Mouse (Mus musculus) hindbrain, embryonic 13.5 days (tissue): Measurements from ENCODE around the gene Vmn2r92. TPM values are rescaled to one million over a fixed set of nuclear protein-coding genes. Genes with fewer than 3 reads are reported as not detected.
"Not testable (repeated sequence)": the region's sequence is repeated elsewhere in the genome, so short reads cannot be mapped to it uniquely, and the experiment has no call there.

ENCODE experiments used
- ATAC-seq: fragments of 200-750 bp; cut with Nextera tagmentation; 2 replicates; pipeline ENCODE4 v1.8.0; 2017; ENCODE audit warnings: moderate TSS enrichment; ENCODE audit not compliant: low FRiP score
- H3K27ac ChIP-seq: fragments of 300-500 bp; sonication (generic); 2 replicates; pipeline ENCODE4 v1.5.1; 2015; ENCODE audit warnings: inconsistent platforms, mild to moderate bottlenecking, moderate library complexity
- H3K27me3 ChIP-seq: fragments of 300-500 bp; sonication (generic); 2 replicates; pipeline ENCODE4 v1.6.1; 2015; ENCODE audit warnings: mild to moderate bottlenecking, inconsistent platforms
- H3K36me3 ChIP-seq: fragments of 300-500 bp; sonication (generic); 2 replicates; pipeline ENCODE4 v1.6.1; 2015; ENCODE audit warnings: mild to moderate bottlenecking, inconsistent platforms
- H3K4me1 ChIP-seq: fragments of 300-500 bp; sonication (generic); replicated peaks from 2 replicates; pipeline ENCODE4 v1.6.1; 2015; ENCODE audit warnings: inconsistent platforms
- H3K4me2 ChIP-seq: fragments of 300-500 bp; sonication (generic); 2 replicates; pipeline ENCODE4 v1.6.1; 2015; ENCODE audit warnings: inconsistent platforms, mild to moderate bottlenecking, moderate library complexity
- H3K4me3 ChIP-seq: fragments of 300-500 bp; sonication (generic); 2 replicates; pipeline ENCODE4 v1.5.1; 2015; ENCODE audit warnings: mild to moderate bottlenecking, inconsistent platforms
- H3K9ac ChIP-seq: fragments of 300-500 bp; sonication (generic); 2 replicates; pipeline ENCODE4 v1.6.1; 2015; ENCODE audit warnings: mild to moderate bottlenecking, inconsistent platforms
- H3K9me3 ChIP-seq: fragments of 300-500 bp; sonication (generic); 2 replicates; pipeline ENCODE4 v1.6.1; 2016; ENCODE audit warnings: inconsistent platforms
- WGBS: fragments of 180-500 bp; shearing (Covaris S2); methylation state at CpG from one replicate; pipeline ENCODE4 v1.1.7; 2015; 5-methylcytosine and 5-hydroxymethylcytosine counted together
- polyA plus RNA-seq: library from polyadenylated mRNA; unstranded; fragments of >200 nt; fragmentation: Nextera tagmentation; extraction: Ambion mirVana; gene quantifications from 2 replicates; pipeline ENCODE4 v1.2.1, GENCODE M21; 2015

Vmn2r92 gene
- polyA plus RNA-seq = not detected in 2 replicates

- not testable (repeated sequence) for H3K36me3 ChIP-seq, H3K27me3 ChIP-seq, H3K4me2 ChIP-seq, H3K4me1 ChIP-seq, H3K9me3 ChIP-seq, H3K27ac ChIP-seq, ATAC-seq, H3K9ac ChIP-seq, H3K4me3 ChIP-seq
- WGBS = 80% methylated on average over 1 of the region's 1 CpGs
Measured at GRCm38 (mm10) chr17:18151587-18151986, at the start of gene Vmn2r92. Gene Vmn2r92, plus strand, starts transcription at chr17:18151887.

GRCm38 (mm10) chr17:18102265-18102664 is 49.4 kb upstream of the Vmn2r92 start:
- H3K9ac ChIP-seq, H3K36me3 ChIP-seq, H3K4me2 ChIP-seq, H3K27ac ChIP-seq, H3K4me1 ChIP-seq, H3K4me3 ChIP-seq, ATAC-seq, H3K27me3 ChIP-seq, H3K9me3 ChIP-seq: not testable (repeated sequence)
- 85% methylated on average over 3 of the region's 3 CpGs for WGBS

GRCm38 (mm10) chr17:18161194-18161593 is 9.5 kb downstream of the Vmn2r92 start:
- H3K9me3 ChIP-seq, H3K9ac ChIP-seq, H3K27ac ChIP-seq, H3K4me2 ChIP-seq, H3K4me3 ChIP-seq, H3K4me1 ChIP-seq, H3K27me3 ChIP-seq, H3K36me3 ChIP-seq, ATAC-seq: not testable (repeated sequence)
- 73% methylated on average over 2 of the region's 2 CpGs for WGBS

- Histone ChIP-seq H3K9ac (no peak overlapping the region), H3K4me2 (no peak overlapping the region), H3K4me1 (no peaks in the 10 kb centered on the region), H3K36me3 (no peaks in the 10 kb centered on the region), H3K4me3 (no peak overlapping the region), H3K27ac (no peak overlapping the region), H3K27me3 (no peaks in the 10 kb centered on the region), H3K9me3 (0 out of 2 replicates have a peak, but pooled peaks cover 2% of the 10 kb centered on the region)
- no peak for ATAC-seq
- WGBS = 87% methylated on average over 1 of the region's 1 CpGs
Measured at GRCm38 (mm10) chr17:18189732-18190131, 38.0 kb downstream of the Vmn2r92 start.

GRCm38 (mm10) chr17:18221300-18221699 is 69.6 kb downstream of the Vmn2r92 start:
- H3K4me3 ChIP-seq = no peak overlapping the region

GRCm38 (mm10) chr17:18231996-18232395 is 80.3 kb downstream of the Vmn2r92 start:
- Histone ChIP-seq H3K36me3 (no peaks in the 10 kb centered on the region), H3K27ac (no peak overlapping the region), H3K9me3 (peaks cover 14% of the 10 kb centered on the region; the same call in 1 of the 2 replicates), H3K4me3 (no peak overlapping the region), H3K9ac (no peak overlapping the region), H3K27me3 (no peaks in the 10 kb centered on the region), H3K4me2 (no peak overlapping the region), H3K4me1 (no peaks in the 10 kb centered on the region)
- WGBS = 73% methylated on average over 2 of the region's 2 CpGs
- no peak for ATAC-seq

More at GRCm38 (mm10) chr17:18221300-18221699, 69.6 kb downstream of the Vmn2r92 start:
- Histone ChIP-seq H3K9me3 (peaks cover 12% of the 10 kb centered on the region), H3K36me3 (no peaks in the 10 kb centered on the region), H3K4me1 (no peaks in the 10 kb centered on the region), H3K27me3 (no peaks in the 10 kb centered on the region), H3K4me2 (no peak overlapping the region), H3K27ac (no peak overlapping the region), H3K9ac (no peak overlapping the region)
- no peak for ATAC-seq

- no peaks in the 10 kb centered on the region for H3K36me3 ChIP-seq
- H3K27ac ChIP-seq = no peak overlapping the region
- WGBS = 84% methylated on average over 14 of the region's 14 CpGs
- H3K4me2 ChIP-seq = no peak overlapping the region
- ATAC-seq = no peak
- no peak overlapping the region for H3K4me3 ChIP-seq
- H3K9ac ChIP-seq = no peak overlapping the region
- H3K9me3 ChIP-seq = peaks cover 14% of the 10 kb centered on the region
- H3K4me1 ChIP-seq = no peaks in the 10 kb centered on the region
- H3K27me3 ChIP-seq = no peaks in the 10 kb centered on the region
Measured at GRCm38 (mm10) chr17:18236931-18237330, 85.2 kb downstream of the Vmn2r92 start.

Other genes with a start within 250 kb of the Vmn2r92 start
- gene Fpr-rs4, start 130.2 kb upstream of the Vmn2r92 start, polyA plus RNA-seq = not detected in 2 replicates
- 0.03 TPM in 1 of 2 replicates, not detected in the other for gene Vmn2r124, start 102.5 kb upstream of the Vmn2r92 start, polyA plus RNA-seq
- gene Vmn2r91, start 66.9 kb upstream of the Vmn2r92 start, polyA plus RNA-seq = not detected in 2 replicates
- not detected in 2 replicates for gene Vmn2r94, start 125.9 kb downstream of the Vmn2r92 start, polyA plus RNA-seq
- not detected in 2 replicates for gene Vmn2r93, start 146.2 kb downstream of the Vmn2r92 start, polyA plus RNA-seq